In genomic region chr4:138107441-138108409, GRCm38 (mm10) we compare ENCODE assay signal across 8 mouse cellular contexts.
A peak's percentile ranks its signal among the peaks of the same experiment; 100 is the strongest.
DNase-seq lines count a peak whose midpoint lies in the region; ATAC-seq and TF ChIP-seq lines count a peak whose summit lies in the region.

No protein-coding gene starts in this region.

- DNase-seq in G1E (ENCODE audit: low spot score) = peak; percentile 43
- peak; percentile 70 for DNase-seq in cerebellum, adult 11-12 months
- DNase-seq in gastrocnemius, adult 8-10 months (ENCODE audit: low spot score in 2 of 2) = peak; percentile 34 to 42
- peak; percentile 32 for DNase-seq in liver, embryonic 13.5 days
- peak; percentile 72 for DNase-seq in retina, adult 2 months (ENCODE audit: low read depth, low spot score)
- no peak for DNase-seq in ovary, adult 18-20 months (ENCODE audit: low spot score)

- H3K79me2 ChIP-seq in C2C12 (ENCODE audit: control insufficient read depth, insufficient read depth) = no peaks in the 10 kb centered on the region

- H3K27ac ChIP-seq in kidney, embryonic 14.5 days (ENCODE audit: low read depth, low read length) = no peak overlapping the region
- H3K27ac ChIP-seq in liver, embryonic 13.5 days = no peak overlapping the region

- H3K79me3 ChIP-seq in C2C12 (ENCODE audit: low read depth) = no peaks in the 10 kb centered on the region

- H3K4me3 ChIP-seq in C2C12 (ENCODE audit: insufficient read depth, poor library complexity, severe bottlenecking) = no peak overlapping the region
- no peak overlapping the region for H3K4me3 ChIP-seq in G1E (ENCODE audit: low read depth, low read length)
- no peak overlapping the region for H3K4me3 ChIP-seq in kidney, embryonic 14.5 days (ENCODE audit: low read length)
- no peak overlapping the region for H3K4me3 ChIP-seq in liver, embryonic 13.5 days (replicated peaks)

- no peak overlapping the region for H3ac ChIP-seq in C2C12 (ENCODE audit: control insufficient read depth, insufficient read length, low read depth)

- H3K36me3 ChIP-seq in C2C12 (ENCODE audit: control insufficient read depth, insufficient read depth) (peaks cover 69% of the 10 kb centered on the region), G1E (replicated peaks) (peaks cover 96% of the 10 kb centered on the region)
- peaks cover 72% of the 10 kb centered on the region for H3K36me3 ChIP-seq in kidney, embryonic 14.5 days (ENCODE audit: control insufficient read depth, insufficient read depth, low read length)
- peaks cover 72% of the 10 kb centered on the region for H3K36me3 ChIP-seq in liver, embryonic 13.5 days

- no peak overlapping the region for H3K9ac ChIP-seq in kidney, embryonic 14.5 days (ENCODE audit: low read depth, low read length)
- no peak overlapping the region for H3K9ac ChIP-seq in liver, embryonic 13.5 days

- H3K27me3 ChIP-seq in C2C12 (ENCODE audit: control insufficient read depth, insufficient read depth, insufficient read length) = no peaks in the 10 kb centered on the region
- no peaks in the 10 kb centered on the region for H3K27me3 ChIP-seq in G1E (ENCODE audit: insufficient read depth, low read length)
- no peaks in the 10 kb centered on the region for H3K27me3 ChIP-seq in kidney, embryonic 14.5 days (ENCODE audit: control insufficient read depth, insufficient read depth, low read length)
- no peaks in the 10 kb centered on the region for H3K27me3 ChIP-seq in liver, embryonic 13.5 days

- WGBS in kidney, embryonic 14.5 days = 87% methylated on average over 7 of the region's 7 CpGs
- 81% methylated on average over 7 of the region's 7 CpGs for WGBS in liver, embryonic 13.5 days (ENCODE audit: insufficient replicate concordance)

- no peak; the same call in 1 of the 2 replicates for ATAC-seq in G1E (ENCODE audit: extremely low read depth, insufficient number of reproducible peaks, low FRiP score, poor library complexity, severe bottlenecking)
- 0 out of 2 replicates have a peak, but pooled peaks have one; percentile 52 for ATAC-seq in kidney, embryonic 14.5 days (ENCODE audit: low FRiP score, low TSS enrichment)
- ATAC-seq in liver, embryonic 13.5 days (ENCODE audit: low read depth) = no peak

- TF ChIP-seq CTCF in C2C12 (IDR thresholded peaks at IDR 0.05; ENCODE audit: control insufficient read depth, insufficient read depth, insufficient read length) = peak; percentile 18
- peak; percentile 62 for TF ChIP-seq CTCF in G1E (IDR thresholded peaks at IDR 0.05; ENCODE audit: low read depth, low read length)

- no peak overlapping the region for H3K4me2 ChIP-seq in kidney, embryonic 14.5 days (replicated peaks; ENCODE audit: low read depth, low read length)
- no peak overlapping the region for H3K4me2 ChIP-seq in liver, embryonic 13.5 days

- 0 out of 2 replicates have a peak, but pooled peaks cover 3% of the 10 kb centered on the region for H3K4me1 ChIP-seq in G1E (ENCODE audit: insufficient read depth, low read depth, low read length)
- H3K4me1 ChIP-seq in kidney, embryonic 14.5 days (ENCODE audit: control insufficient read depth, insufficient read depth, low read length) = no peaks in the 10 kb centered on the region
- no peaks in the 10 kb centered on the region for H3K4me1 ChIP-seq in liver, embryonic 13.5 days (replicated peaks)

- H3K9me3 ChIP-seq in G1E (replicated peaks) = no peaks in the 10 kb centered on the region
- H3K9me3 ChIP-seq in kidney, embryonic 14.5 days (ENCODE audit: control insufficient read depth, low read length) = no peaks in the 10 kb centered on the region
- no peaks in the 10 kb centered on the region for H3K9me3 ChIP-seq in liver, embryonic 13.5 days (replicated peaks)

TF ChIP-seq in C2C12, 6 proteins besides CTCF, POLR2A, EP300 and RAD21:
- TF ChIP-seq MAX (IDR thresholded peaks at IDR 0.05) (no peak), MYOG (IDR thresholded peaks at IDR 0.05; ENCODE audit: control insufficient read depth, extremely low read depth, insufficient read length) (no peak), MYOD1 (IDR thresholded peaks at IDR 0.05; ENCODE audit: control insufficient read depth, insufficient read length, low read depth) (no peak), FOSL1 (IDR thresholded peaks at IDR 0.05; ENCODE audit: insufficient read depth, low read length, poor library complexity, severe bottlenecking) (no peak), USF1 (IDR thresholded peaks at IDR 0.05; ENCODE audit: low read depth) (no peak), CEBPB (IDR thresholded peaks at IDR 0.05; ENCODE audit: low read depth) (no peak)
